Mouse (Mus musculus) R1 (cell line): ENCODE measurements around the gene Mbnl2.
A peak's percentile ranks its signal among the peaks of the same experiment; 100 is the strongest.

Experiments used
- DNase-seq: peaks from one replicate; pipeline ENCODE4 v3.0.0-alpha.2; 2018; ENCODE audit warnings: low read depth, low spot score

Mbnl2 gene

GRCm38 (mm10) chr14:120382179-120382578 is 106.7 kb downstream of the Mbnl2 start:
- DNase-seq: no peak

GRCm38 (mm10) chr14:120383186-120383851 is 107.8 kb downstream of the Mbnl2 start:
- DNase-seq: no peak

GRCm38 (mm10) chr14:120384615-120385014 is 109.1 kb downstream of the Mbnl2 start:
- DNase-seq: no peak

- DNase-seq: no peak
Observed at GRCm38 (mm10) chr14:120387293-120387692, 111.8 kb downstream of the Mbnl2 start.

GRCm38 (mm10) chr14:120388818-120389691 is 113.6 kb downstream of the Mbnl2 start:
- DNase-seq: peak; percentile 62

GRCm38 (mm10) chr14:120390231-120390944 is 114.9 kb downstream of the Mbnl2 start:
- DNase-seq: peak; percentile 56

GRCm38 (mm10) chr14:120391701-120392100 is 116.2 kb downstream of the Mbnl2 start:
- DNase-seq: no peak

- DNase-seq: no peak
Observed at GRCm38 (mm10) chr14:120392441-120392840, 117.0 kb downstream of the Mbnl2 start.

GRCm38 (mm10) chr14:120393441-120393840 is 118.0 kb downstream of the Mbnl2 start:
- no peak for DNase-seq

GRCm38 (mm10) chr14:120394216-120394615 is 118.7 kb downstream of the Mbnl2 start:
- DNase-seq: peak; percentile 68

- no peak for DNase-seq
Observed at GRCm38 (mm10) chr14:120394827-120395226, 119.4 kb downstream of the Mbnl2 start.

GRCm38 (mm10) chr14:120395501-120395900 is 120.0 kb downstream of the Mbnl2 start:
- peak; percentile 50 for DNase-seq

GRCm38 (mm10) chr14:120397871-120398647 is 122.6 kb downstream of the Mbnl2 start:
- DNase-seq: peak; percentile 74

- DNase-seq: no peak
Observed at GRCm38 (mm10) chr14:120399614-120400013, 124.1 kb downstream of the Mbnl2 start.

- DNase-seq: no peak
Observed at GRCm38 (mm10) chr14:120401158-120401557, 125.7 kb downstream of the Mbnl2 start.

GRCm38 (mm10) chr14:120402715-120403114 is 127.2 kb downstream of the Mbnl2 start:
- DNase-seq: no peak

- DNase-seq: no peak
Observed at GRCm38 (mm10) chr14:120404364-120404763, 128.9 kb downstream of the Mbnl2 start.

GRCm38 (mm10) chr14:120404811-120405582 is 129.5 kb downstream of the Mbnl2 start:
- DNase-seq: no peak

GRCm38 (mm10) chr14:120405597-120405996 is 130.1 kb downstream of the Mbnl2 start:
- no peak for DNase-seq

GRCm38 (mm10) chr14:120406271-120406670 is 130.8 kb downstream of the Mbnl2 start:
- no peak for DNase-seq

GRCm38 (mm10) chr14:120406820-120407219 is 131.4 kb downstream of the Mbnl2 start:
- no peak for DNase-seq
